Mouse (Mus musculus): ENCODE results near the gene Dgat2.

The Dgat2 gene

DNA sequence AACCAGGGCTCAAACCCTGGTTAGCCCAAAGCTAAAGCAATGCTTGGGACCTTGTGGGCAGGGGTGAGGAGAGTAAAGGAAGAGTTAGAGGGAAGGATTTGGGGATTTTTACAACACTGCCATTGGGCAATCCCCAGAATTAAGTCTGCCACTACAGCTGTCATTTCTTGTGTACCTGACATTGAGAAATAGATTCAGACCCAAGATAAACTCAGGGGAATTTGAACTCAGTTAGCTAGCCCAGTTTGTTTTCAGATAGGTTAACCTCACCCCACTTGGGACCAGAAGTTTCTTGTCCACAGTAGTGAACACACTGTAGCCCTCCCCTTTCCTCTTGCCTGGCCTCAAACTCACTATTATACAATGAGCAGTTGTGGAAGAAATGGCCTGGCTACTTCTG, 8.9 kb upstream of the Dgat2 start:
- no peak for DNase-seq

GRCm38 (mm10) chr7:99189885-99190284, 7.4 kb upstream of the Dgat2 start:
- DNase-seq, result no peak

GRCm38 (mm10) chr7:99188630-99189029, 6.1 kb upstream of the Dgat2 start:
- no peak for DNase-seq

DNA sequence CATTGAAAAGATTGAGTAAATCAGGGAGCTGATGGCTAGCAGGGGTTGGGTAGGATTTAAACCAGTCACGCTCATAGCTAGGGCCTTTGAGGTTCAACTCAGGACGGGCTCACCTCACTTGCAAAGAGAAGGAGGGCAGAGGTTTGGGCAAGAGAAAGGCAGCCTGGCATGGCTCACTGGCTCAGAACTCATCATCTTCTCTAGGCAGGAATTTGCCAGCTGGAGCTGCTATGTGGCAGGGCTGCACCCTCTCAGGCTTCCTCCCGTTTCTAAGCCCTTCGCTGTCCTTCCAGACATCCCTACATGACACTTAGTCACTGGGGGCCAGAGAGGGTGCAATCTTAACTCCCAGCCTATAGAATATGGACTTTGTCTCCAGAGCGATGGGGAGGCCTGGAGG, 4.9 kb upstream of the Dgat2 start:
- no peak for DNase-seq

DNA sequence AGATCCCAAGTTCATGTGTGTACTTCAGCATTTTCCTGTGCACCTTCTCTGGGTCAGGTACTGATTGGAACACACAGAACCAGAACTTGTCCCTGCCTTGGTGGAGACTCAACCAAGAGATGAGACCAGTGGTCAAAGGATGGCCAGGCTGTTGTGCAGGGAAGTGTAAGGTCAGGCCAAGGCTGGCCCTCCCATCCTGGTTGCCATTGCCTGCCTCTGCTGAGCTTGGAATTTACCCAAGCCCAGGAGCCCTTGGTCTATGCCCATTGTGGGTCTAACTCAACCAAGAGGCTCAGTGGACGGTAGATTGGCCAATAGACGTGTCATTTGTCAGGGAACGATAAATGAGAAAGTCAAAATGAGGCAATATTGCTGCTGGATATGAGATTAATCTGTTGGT, 2.9 kb upstream of the Dgat2 start:
- DNase-seq, result no peak

GRCm38 (mm10) chr7:99183751-99184150, 1.2 kb upstream of the Dgat2 start:
- no peak for DNase-seq

DNA sequence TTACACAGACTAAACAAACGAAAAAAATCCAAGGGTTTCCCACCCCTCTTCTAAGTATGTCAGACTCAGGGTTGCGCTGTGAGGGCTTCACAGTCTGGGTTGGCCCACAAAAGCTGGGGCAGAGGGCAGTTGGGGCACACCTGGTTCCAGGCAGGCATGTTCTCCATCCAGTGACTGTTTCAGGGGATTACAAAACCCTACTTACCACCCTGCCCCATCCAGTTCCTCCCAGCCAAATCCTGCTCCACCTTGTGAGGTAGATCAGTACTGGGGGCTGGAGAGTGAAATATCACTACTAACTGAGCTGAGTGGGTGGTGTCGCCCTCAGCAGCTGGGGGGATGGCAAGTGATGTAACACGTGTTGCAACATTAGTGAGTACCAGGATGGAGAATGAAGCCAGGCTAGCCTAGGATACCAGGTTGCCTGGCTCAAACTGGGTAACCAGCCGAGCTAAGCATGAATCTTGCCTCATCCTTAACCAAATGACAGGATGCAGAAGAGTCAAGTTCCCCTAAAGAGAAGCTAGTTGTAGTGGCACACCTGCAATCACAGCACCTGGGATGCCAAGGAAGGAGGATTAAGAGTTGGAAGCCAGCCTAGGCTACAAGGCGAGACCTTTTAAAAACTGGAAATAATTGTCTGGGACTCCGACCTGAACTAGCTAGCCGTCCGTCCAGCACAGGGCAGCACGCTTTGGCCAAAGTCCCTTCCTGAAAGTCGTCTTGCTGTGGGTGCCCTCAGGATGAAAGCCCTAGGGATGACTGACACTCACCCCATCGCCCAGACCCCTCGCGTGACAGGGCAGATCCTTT, 694 bp downstream of the Dgat2 start:
- peak; percentile 61 to 66 for DNase-seq

DNA sequence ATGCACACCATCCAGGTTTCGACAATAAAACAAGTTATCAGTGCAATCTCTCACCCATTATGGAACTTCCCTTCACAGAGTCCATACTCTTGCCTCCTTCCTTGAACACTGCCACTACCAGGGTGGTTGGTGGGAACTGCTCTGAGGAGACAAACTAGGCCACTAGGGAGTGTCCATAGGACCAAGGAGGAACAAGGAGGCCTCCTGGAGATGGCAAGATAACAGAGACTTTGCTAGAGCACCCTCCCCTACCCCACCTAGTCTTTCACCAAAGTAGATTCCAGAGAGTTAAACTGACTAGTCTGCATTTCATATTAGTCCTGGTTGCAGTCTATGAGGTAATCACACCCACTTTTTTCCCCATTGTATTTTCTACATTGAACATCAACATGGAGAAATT, 2.4 kb downstream of the Dgat2 start:
- no peak for DNase-seq

- no peak for DNase-seq
Observed at GRCm38 (mm10) chr7:99179271-99179670, 3.2 kb downstream of the Dgat2 start.

DNA sequence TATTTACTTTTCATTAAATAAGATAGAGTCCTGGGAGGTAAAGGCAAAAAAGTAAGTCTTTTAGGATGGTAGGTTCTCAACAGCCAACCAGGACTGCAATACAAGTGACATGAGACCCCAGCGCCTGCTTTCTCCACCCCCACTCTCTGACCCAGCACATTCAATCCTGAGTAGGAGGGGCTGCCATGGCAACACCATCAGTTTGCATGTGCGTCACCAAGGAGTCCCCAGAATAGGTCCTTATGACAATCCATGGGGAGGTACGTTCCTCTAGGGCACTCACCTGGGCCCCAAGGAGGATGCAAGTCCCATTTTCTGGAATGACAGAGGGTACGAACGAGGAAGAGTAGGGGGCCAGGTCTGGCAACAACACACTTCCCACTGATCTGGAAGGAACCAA, 5.1 kb downstream of the Dgat2 start:
- no peak for DNase-seq

DNA sequence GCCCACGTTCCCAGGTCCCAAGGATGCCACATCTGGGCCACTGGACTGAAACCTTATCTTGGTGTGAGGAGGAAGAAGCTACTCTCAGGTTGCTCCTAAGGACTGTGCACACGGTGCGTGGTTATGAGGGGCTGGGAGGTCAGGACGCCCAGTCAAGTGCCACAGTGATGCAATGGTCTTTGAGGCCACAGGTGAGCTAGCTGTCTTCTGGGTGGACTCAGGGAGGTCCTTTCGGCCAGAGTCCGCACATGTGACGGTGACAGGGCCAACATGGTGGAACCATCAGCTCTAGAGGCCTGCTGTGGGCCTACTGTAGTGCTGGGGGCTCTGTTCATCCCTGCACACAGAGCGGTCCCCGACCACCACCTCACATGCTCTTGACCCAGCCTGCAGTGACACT, 6.9 kb downstream of the Dgat2 start:
- no peak for DNase-seq

GRCm38 (mm10) chr7:99175118-99175517, 7.4 kb downstream of the Dgat2 start:
- no peak for DNase-seq

GRCm38 (mm10) chr7:99174006-99174405, 8.5 kb downstream of the Dgat2 start:
- no peak for DNase-seq

- no peak for DNase-seq
Observed at GRCm38 (mm10) chr7:99172898-99173297, 9.6 kb downstream of the Dgat2 start.

GRCm38 (mm10) chr7:99171730-99172463, 10.6 kb downstream of the Dgat2 start:
- no peak for DNase-seq

- DNase-seq, result no peak
Observed at GRCm38 (mm10) chr7:99170519-99170918, 12.0 kb downstream of the Dgat2 start.

DNA sequence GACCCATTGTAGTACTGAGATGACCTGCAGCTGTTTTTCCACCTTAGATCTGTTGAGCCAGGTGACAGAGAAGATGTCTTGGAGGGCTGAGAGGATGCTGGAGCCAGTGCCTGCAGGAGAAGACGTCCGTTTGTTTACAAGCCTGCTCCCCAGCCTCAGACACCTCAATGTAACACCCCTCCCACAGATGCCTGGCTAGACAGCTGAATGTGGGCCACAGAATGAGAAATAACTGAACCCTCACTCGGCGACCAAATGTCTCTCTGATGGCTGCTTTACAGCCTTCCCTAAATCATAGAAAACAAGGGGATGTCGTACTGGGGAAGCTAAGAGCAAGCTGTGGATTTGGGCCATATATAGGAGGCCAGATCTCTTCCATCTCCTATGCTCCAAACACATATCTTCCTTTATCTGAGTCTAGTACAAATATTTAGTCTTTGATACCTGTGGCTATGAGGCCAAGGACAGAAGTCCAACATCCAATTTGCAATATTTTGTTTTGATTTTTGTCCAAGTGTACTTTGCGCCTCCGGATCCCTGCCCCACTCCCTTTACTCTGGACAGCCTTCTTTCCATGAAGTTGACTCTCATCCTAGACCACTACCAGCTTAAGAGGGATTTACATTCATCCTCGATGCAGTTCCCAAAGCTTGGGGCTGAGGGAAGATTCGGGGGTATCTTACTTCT, 12.7 kb downstream of the Dgat2 start:
- peak; percentile 67 to 74 for DNase-seq

DNA sequence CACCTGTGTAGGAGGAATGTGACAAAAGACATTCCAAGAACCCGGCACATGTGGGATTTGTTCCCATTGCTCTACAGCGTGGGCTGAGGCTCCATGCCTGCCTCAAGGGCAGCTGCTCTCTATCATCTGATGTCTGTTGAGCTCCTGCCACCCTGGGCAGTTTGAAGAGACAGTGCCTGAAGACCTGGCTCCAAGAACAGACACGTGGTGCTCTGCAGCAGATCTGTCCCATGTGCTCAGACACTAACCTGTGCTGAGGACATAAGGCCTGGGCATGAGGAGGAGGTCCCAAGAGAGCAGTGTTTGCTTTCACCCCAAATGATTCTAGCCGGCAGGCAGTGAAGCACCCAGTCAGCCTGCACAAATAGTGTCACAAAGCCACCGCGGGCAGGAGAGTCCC, 13.8 kb downstream of the Dgat2 start:
- no peak for DNase-seq

DNA sequence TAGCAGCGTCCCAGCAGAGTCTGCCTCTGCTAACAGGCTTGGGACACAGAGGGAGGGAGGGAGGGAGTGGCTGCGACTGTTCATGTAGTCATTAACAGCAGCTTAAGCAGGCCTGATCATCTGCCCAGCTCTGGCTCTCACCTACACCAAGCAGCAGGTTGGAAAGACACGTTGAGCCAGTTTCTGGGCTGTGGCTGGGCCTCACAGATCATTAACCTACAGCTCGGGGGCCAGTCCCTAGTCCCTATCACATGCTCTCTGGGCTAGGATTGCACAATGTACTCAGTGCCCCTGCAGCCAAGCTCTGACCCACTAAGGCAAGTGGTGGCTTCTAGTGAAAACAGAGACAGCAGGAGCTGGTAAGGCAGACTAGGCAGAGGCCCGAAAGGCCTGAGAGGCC, 14.6 kb downstream of the Dgat2 start:
- DNase-seq, result peak; percentile 91 to 96

GRCm38 (mm10) chr7:99166159-99166558, 16.4 kb downstream of the Dgat2 start:
- DNase-seq, result no peak

- no peak for DNase-seq
Observed at GRCm38 (mm10) chr7:99164873-99165410, 17.6 kb downstream of the Dgat2 start.

DNA sequence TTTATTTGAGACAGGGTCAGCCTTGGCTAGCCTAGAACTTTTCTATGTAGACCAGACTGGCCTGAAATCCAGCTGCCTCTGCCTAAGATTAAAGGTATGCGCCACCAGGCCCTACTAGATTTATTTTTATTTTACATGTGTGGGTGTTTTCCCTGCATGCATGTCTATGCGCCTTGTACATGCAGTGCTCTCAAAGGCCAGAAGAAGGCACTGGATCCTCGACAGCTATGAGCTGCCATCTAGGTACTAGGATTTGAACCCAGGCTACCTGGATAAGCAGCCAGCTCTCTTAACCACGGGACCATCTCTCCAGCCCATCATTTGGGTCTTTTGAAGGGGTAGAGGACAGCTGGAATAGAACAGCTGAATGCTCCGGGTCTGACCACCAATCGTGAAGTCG, 20.1 kb downstream of the Dgat2 start:
- DNase-seq, result no peak

- DNase-seq, result no peak
Observed at GRCm38 (mm10) chr7:99161961-99162360, 20.6 kb downstream of the Dgat2 start.

- peak; percentile 94 for DNase-seq
Observed at GRCm38 (mm10) chr7:99161529-99161928, 21.0 kb downstream of the Dgat2 start.

Data from kidney, adult 8-10 months (tissue).